Mouse (Mus musculus): ENCODE data around the gene Ush2a.

The Ush2a gene

DNA sequence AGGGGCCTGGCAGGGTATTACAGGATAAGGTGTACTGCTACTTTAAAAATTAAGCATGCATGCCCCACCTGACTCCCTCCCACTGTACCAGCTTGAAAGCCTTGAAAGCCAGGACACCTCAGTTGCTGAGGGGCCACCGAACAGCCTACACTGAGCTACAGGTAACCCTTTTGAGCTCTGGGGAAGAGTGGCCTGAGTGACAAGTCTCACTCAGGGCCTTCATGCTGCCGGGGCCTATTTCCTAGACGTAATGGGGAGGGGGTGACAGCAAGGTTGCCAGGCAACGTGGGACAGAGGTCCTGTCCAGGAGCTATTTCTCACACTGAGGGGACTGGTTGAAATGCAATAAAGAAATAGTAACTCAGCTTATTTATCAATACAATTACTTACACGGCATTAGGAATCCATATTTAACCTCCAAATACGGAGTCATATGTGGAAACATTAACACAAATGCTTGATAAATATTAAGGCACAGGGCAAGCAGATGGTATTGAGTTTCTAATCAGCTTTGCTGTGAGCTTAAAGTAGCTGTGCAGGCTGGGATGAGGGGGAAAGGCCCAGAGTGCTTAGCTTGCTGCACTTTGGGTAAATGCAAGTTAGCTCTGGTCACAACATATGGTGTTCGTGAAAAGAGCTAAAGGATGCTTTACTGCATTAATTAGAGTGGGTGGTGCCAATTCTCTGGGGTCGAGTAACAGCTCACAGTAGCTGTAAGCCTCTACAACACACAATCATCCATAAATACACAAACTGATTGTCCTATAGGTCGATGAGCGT lies at the start of gene Ush2a:
TSS of gene Ush2a (plus strand) at position 121 of the 780 bp plus-strand sequence.
- no peak for DNase-seq (ENCODE audit: low spot score in 2 of 2)

DNA sequence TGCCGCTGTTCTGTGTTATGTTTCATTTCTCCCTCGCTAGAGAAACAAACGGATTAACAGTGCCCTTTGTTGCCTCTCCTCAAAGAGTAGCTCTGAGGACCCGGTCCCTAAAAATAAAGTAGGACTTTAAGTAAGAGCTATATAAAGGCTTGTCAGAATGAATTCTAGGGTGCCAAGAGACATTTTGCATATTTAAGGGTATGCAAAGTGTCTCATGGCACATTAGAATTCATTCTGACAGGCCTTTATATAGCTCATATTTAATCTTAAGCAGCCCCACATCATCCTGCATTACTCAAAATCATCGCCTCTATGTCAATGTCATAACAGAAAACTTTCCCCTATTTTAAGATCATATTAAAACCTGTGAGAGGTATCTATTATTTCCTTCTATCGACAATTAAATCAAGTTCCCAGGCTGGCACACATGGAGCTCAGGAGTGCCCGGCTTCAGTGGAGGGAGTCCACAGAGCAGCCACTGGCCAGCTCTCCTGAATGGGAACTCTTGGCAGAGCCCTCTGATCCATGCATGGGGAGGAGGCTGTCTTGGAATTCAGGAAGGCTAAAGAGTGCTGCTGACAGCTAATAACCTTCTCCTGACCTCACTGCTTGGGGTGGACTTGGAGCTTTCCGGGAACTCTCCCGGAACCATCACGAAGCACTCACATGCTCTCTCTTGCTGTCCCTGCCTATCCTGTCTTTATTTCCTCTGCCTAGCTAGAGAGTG lies 46.8 kb upstream of the Ush2a start:
- DNase-seq (ENCODE audit: low spot score in 2 of 2): no peak

DNA sequence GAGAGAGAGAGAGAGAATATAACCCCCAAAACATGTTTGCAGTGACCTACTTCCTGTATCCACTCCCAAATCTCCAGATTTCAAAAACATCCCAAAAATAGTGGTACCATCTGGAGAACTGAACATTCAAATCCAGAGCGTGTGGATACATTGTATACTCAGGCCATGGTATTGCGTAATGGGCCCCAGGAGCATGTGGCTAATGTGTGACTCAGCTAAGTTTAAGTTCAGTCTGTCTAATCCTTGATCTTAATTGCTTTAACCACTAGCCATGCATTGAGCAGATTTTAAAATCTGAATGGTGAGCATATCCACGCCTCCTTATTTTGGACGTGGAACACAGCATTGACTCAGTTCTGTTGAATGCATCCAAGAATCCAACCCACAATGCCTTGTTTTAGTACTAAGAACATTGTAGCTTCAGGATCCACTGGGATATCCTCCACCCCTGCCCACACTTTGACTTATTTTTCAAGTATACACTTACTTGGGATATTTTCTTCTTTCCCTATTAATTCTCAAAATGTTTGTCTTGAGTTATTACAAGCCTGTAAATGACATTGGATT lies 40.5 kb upstream of the Ush2a start:
- DNase-seq (ENCODE audit: low spot score in 2 of 2): peak; percentile 3 to 21

DNA sequence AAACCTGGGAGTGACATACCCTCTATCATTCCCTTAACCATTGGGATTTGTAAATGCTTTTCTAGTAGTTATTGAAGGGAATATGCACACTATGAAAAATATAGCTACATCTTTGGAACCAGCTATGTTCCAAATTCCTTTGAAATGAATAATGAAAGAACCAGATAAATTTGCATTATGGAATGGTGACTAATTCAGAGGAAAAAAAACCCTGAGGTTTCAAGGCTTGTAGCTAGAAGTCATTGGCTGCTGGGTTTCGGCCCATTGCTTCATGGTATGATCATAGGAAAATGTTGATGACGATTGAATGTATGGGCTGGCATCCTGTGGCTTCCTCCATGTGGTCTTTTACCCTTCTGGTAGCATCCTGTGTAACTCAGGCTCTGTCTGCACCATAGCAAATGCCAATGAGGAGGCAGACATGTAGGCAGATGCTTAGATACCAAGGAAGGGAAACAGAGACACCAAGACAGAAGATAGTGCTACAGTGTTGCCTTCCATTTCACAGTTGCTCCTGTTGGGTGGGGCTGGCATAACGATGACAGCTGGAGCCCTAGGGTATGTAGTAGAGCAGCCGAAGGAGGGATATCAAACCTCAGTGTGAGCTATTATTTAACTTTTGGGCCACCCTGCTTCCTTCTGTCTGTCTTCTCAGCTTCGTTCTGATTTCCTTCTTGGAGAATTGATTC lies 28.6 kb upstream of the Ush2a start:
- no peak for DNase-seq (ENCODE audit: low spot score in 2 of 2)

DNA sequence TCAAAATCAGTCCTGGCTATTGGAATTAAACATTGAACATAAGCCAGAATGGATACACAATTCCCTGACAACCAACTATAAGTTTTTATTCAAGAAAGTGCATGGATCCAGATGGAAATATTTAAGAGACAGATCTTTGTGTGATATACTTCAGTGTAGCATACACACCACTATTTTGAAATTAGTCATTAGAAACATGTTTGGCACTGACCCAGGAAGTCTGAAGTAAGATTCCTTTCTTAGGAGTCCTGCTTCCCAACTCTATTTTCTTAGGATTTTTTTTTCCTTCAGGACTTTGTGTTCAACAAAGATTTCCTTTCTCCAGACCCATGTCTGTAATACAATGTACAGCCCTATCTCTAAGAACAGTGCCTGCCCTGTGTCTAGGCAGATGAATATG lies 23.2 kb upstream of the Ush2a start:
- DNase-seq (ENCODE audit: low spot score in 2 of 2): no peak

DNA sequence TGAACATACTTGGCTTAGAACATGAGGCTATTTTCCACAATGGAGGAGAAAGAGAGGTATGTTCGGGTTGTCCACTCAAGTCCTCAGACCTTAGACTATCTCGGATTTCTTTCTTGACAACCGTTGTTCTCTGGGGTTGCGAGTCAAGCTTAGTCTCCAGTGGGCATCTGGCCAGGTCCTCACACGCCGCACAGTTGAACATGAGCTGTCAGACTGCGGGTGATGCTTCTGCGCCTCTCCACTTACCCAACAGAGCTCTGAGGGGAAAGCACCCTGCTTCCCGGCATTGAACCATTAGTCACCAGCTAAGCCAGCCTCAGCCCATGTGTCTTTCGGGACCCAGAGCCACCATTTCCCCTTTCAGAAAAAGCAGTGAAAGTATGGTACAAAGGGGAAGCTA lies 20.1 kb upstream of the Ush2a start:
- DNase-seq (ENCODE audit: low spot score in 2 of 2): no peak

DNA sequence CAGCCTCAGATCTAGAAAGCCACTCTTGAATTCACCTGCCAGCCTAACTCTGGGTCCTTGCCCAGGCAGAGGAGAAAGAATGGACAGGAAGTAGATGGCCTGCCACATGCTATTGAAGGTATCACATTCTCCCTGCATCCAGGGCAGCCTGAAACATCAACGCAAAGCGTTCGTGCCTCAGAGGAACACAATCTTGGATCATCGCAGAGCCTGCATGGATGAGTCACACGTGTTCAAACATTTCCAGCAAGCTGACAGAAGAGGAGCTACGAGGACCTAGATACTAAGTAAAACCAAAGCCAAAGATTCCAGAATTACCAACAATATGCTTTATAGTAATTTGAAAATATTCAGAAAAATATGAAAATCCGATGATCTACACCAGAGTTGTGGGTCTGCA lies 4.3 kb upstream of the Ush2a start:
- peak; percentile 4 to 9 for DNase-seq (ENCODE audit: low spot score in 2 of 2)

DNA sequence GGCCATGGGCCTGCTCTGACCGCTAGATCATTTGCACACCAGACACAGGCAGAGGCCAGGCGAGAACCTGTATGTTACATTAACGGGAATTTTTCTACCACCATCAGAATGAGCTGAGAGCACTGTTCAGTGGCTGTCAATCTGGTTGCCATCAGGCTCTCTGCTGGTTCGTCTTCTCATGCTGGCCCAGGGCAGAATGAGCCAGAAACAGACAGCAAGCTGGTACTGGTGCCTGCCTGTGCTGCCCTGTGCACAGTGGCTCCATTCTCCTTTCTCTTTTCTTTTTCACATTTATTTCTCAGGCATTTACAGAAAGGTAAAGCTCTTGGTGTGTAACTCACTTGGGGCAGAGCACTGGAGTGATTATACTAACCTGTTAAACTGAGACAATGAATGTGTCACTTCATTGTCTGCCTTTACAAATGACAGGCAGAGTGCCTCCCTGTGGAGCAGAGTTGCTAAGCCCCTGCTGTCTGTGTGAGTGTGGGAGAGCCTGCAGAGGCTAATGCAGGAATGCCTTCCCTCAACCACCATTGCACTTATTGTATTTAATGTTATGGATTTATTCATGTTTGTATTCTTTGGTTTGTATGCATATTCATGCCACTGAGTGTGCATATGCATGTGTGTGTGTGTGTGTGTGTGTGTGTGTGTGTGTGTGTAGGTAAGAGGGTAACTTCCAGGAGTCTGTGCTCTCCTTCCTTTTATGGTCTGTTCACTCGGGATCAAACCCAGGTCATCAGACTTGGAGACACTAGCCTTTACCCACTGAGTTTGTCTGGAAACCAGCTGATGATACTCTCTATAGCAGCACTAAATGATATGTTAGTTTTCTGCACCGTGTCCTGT lies 1.3 kb upstream of the Ush2a start:
- no peak for DNase-seq (ENCODE audit: low spot score in 2 of 2)

DNA sequence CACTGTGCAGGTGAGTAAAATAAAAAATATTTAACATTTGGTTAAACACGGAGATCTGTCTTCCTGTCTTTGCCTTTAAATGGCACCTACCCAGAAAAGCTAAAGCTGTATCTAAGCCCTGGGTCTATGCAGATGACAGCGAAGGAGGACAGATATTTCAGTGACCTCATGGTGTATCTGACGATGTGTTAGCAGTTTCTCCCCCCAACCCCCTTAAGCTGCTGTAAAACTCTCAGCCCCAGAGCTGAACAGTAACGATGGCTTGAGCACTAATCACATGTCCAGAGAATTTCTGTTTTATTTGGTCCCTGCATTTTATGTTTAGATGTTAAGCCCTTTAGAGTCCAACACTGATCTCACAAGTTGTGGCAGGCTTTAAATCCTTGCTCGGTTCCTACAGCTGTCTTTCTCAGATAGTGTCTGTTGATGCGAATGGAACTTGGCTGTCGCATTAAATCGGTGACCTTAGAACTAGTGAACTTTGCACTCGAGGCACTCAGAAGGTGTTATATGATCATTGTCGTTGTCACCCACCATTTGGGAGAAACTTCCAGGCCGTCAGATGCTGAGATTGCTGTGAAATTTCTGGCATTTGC lies 5.4 kb downstream of the Ush2a start:
- no peak for DNase-seq (ENCODE audit: low spot score in 2 of 2)

DNA sequence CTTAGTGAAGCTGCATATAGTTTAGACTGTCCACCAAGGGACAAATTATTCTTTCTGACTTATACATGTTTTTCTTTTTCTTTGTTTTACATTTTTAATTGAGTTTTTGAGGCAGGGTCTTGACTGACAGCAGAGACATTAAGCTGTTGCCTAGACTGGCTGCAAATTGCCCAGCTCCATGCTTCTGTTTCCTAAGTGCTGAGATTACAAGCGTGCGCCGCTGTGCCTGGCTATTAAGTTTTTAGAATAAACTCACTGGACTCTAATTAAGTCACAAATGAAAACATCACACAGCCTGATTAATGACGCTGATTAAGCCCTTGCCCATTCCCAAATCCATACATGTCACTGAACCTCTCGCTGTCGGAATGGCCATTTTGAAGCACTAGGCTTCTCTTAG lies 7.2 kb downstream of the Ush2a start:
- no peak for DNase-seq (ENCODE audit: low spot score in 2 of 2)

DNA sequence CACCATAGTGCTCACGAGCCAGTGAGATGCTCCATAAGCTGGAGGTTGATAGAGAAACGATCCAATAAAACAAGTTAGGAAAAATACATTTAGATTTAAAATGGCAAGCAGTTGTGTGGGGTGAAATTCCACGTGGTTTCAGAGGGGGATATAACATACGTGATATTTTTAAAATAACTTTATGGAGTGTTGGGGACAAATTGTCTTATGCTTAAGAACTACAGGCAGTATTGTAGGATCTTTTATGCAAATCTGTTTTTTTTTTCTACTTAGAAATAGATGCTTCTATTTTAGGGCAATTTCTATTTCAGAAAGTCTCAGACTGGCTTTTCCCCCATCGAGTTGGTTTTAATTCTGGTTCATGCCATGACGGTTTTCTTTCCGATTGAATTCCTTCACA lies 51.5 kb downstream of the Ush2a start:
- DNase-seq (ENCODE audit: low spot score in 2 of 2): peak in 1 of 2 experiments; percentile 12

DNA sequence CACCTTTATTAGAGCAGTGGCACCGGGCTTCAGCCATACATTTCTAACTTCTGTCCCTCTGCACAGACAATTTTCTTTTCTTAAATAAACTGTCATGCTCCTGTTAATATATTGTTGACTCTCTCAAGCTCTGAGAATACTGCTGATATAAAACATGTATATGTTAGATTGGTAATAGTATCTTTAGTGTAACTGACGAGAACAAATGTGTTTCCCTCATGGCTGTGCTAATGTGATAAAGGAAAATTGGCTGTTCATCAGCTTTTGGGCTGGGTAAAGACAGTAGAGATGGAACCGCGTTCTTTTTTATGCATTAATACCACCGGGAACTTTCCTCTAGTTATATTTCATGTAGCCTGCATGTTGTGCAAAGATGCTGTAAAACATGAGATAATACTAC lies 54.8 kb downstream of the Ush2a start:
- DNase-seq (ENCODE audit: low spot score in 2 of 2): no peak

DNA sequence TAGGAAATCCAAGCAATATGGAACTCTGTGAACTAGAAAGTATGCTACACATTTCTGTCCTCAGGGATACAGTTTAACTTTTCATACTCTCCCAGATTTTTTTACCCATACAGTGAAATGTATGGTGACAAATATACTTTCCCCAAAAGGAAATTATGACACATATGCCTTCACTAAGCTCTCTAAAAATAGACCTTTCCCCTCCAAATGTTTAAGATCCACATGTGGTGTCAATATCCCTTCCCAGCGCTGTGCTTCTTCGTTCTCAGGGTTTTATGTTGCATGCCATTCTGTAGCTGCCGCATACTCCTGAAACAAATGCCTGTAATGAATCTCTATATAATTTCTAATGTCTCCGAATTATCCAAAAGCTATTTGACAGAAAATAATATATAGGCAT lies 58.4 kb downstream of the Ush2a start:
- no peak for DNase-seq (ENCODE audit: low spot score in 2 of 2)

DNA sequence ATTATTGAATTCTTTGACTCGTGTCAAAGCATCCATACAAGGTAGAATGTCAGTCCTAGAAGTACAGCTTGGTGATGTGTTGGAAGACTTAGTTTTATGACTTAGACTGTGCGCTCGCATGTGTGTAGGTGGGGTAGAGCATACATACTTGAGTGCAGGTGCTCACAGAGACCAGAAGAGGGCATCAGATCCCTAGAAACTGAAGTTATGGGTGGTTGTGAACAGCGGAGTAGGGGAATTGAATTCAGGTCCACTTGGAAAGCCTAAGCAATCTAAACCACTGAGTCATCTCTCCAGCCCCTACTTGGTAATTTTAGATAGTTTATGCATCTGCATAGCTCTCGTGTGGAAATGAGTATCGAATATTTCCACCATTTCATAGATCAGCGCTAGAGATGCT lies 59.7 kb downstream of the Ush2a start:
- DNase-seq (ENCODE audit: low spot score in 2 of 2): no peak

DNA sequence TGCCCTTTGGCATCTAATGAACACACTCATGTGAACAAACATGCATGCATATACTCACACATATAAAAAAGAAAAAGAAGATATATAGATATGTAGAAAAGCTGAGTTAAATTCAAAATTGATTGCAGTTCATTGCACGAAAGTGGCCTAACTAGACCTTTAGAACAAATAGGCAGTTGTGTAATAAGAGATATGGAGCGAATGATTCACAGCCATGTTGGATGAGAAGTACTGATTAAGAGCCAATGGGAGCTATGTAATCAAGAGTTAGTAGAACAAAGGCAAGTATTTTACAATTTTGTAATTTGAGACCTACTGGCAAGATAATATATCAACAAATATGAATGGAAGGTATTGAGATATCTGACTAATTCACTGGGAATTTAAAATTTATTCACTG lies 68.6 kb downstream of the Ush2a start:
- no peak for DNase-seq (ENCODE audit: low spot score in 2 of 2)

DNA sequence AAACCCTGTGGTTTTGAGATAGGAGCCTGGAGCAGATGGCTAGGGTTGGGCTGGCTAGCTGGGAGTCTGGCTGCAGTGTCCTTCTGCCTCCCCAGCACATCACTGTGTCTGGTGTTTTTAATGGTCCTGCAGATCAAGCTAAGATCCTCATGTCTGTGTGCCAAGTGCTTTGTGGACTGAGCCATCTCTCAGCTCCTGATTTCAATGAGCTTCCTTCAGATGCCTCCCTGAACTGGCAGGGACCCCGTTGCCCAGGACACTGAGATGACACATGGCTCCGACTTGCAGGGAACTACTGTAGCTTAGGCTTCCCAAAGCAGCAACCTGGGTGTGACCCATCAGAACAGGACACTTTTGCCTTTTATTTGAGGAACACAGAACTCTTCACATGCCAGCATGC lies 72.1 kb downstream of the Ush2a start:
- DNase-seq (ENCODE audit: low spot score in 2 of 2): no peak

DNA sequence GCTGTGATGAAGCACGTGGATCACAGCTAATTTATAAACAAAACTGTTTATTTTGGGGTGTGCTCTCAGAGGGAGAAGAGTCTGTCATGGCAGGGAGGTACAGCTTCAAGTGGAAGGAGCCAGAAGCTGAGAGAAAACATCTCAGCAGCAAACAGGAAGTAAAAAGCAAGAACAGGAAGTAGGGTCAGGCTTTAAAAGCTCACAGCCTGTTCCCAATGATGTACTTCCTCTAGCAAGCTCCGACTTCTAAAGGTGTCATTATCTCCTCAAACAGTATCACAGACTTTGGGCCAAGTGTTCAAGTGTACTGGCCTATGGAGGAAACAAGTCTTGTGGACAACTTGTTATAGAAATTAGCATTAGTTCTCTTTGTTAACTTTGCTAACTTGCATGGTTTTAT lies 85.9 kb downstream of the Ush2a start:
- DNase-seq (ENCODE audit: low spot score in 2 of 2): no peak

DNA sequence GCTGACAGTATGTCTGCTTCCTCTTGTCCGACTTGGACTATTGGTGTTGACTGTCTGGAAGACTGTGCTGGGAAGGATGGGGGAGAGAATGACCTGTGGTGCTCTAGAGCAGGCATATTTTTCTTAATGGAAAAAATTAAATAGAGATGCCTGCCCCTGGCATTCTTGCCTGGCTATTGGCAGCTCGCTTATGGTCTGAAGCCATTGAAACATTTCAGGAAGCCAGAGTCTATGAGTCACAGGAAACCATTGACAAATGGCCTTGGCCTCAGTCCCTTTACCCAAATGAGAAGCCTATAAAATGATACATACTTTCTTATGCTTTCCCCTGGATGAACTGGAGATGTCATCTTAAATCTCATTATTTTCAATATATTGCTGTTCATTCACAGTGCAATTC lies 92.9 kb downstream of the Ush2a start:
- DNase-seq (ENCODE audit: low spot score in 2 of 2): no peak

DNA sequence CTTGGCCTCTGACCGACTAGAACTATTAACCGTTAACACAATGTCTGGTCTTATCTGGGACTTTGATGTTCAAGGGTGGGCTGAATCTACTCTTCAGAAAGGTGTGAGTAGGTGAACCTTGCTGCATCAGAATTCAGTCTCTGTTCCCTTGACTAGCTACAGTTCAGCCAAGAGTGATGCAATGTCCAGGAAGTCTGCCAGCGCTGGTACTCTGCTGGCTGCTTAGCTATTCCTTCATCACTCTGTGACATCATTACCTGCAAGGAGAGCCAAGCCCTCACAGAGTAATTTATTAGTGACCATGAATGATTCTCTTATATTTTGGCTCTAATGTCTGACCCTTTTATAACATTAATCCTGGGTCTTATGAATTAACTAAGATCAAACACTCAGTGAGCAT lies 101.7 kb downstream of the Ush2a start:
- DNase-seq (ENCODE audit: low spot score in 2 of 2): peak in 1 of 2 experiments; percentile 2

DNA sequence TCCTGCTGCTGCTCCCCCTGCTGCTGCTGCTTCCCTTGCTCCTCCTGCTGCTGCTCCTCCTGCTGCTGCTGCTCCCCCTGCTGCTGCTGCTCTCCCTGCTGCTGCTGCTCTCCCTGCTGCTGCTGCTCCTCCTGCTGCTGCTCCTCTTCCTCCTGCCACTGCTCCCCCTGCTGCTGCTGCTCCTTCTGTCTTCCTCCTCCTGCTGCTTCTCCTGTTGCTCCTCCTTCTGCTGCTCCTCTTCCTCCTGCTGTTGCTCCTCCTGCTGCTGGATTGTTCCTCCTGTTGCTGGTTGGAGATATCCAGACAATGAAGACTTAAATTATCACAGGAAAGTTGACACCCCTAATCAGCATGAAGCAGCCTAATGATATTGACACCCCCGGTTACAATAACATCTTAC lies 123.4 kb downstream of the Ush2a start:
- no peak for DNase-seq (ENCODE audit: low spot score in 2 of 2)

DNA sequence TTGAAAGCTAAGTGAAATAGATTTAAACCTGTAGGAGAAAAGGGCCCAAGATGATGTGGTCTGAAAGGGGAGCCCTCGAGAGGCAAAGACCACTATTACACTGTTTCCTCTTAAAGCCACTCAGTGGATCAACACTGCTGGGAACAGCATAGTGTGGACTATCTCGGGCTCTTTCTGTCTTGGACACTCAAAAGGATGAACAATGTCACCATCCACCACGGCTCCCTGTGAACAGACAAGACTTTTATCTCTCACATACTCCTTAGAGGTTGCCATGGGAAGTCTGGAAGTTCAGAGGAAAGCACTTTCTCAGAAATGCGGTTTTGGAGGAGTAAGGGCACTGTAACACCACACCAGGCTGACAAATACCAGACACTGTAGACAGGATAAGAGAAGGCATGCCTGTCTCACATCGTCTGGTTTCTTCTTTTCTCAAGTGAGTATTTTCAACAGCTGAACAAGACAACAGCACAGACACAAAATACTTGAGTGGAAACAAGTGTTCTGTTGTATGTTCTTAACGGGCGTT lies 124.0 kb downstream of the Ush2a start:
- DNase-seq (ENCODE audit: low spot score in 2 of 2): no peak
